Mouse (Mus musculus) neural tube, embryonic 13.5 days (tissue): ENCODE measurements at regions not wholly inside any gene's neighbourhood (a gene's known extent, or its start where the extent isn't known, plus 50 kb on each side); places are given as distances from the start of the nearest gene placed in this dataset.
"Not testable (repeated sequence)": the region's sequence is repeated elsewhere in the genome, so short reads cannot be mapped to it uniquely, and the experiment has no call there.

Experiments
- ATAC-seq: fragments of 200-750 bp; cut with Nextera tagmentation; 2 replicates; pipeline ENCODE4 v1.8.0; 2017; ENCODE audit warnings: low read depth, mild to moderate bottlenecking, moderate TSS enrichment, moderate library complexity
- H3K27ac ChIP-seq: fragments of 300-500 bp; sonication (generic); replicated peaks from 2 replicates; pipeline ENCODE4 v1.5.1; 2015; ENCODE audit warnings: moderate library complexity, mild to moderate bottlenecking, inconsistent platforms
- H3K27me3 ChIP-seq: fragments of 300-500 bp; sonication (generic); 2 replicates; pipeline ENCODE4 v1.6.1; 2015; ENCODE audit warnings: mild to moderate bottlenecking, inconsistent platforms
- H3K36me3 ChIP-seq: fragments of 300-500 bp; sonication (generic); 2 replicates; pipeline ENCODE4 v1.6.1; 2015; ENCODE audit warnings: mild to moderate bottlenecking, inconsistent platforms
- H3K4me1 ChIP-seq: fragments of 300-500 bp; sonication (generic); replicated peaks from 2 replicates; pipeline ENCODE4 v1.6.1; 2015; ENCODE audit warnings: inconsistent platforms
- H3K4me2 ChIP-seq: fragments of 300-500 bp; sonication (generic); 2 replicates; pipeline ENCODE4 v1.6.1; 2015; ENCODE audit warnings: inconsistent platforms, mild to moderate bottlenecking, moderate library complexity
- H3K4me3 ChIP-seq: fragments of 300-500 bp; sonication (generic); 2 replicates; pipeline ENCODE4 v1.5.1; 2015; ENCODE audit warnings: mild to moderate bottlenecking, inconsistent platforms
- H3K9ac ChIP-seq: fragments of 300-500 bp; sonication (generic); 2 replicates; pipeline ENCODE4 v1.6.1; 2015; ENCODE audit warnings: moderate library complexity, mild to moderate bottlenecking, inconsistent platforms
- H3K9me3 ChIP-seq: fragments of 300-500 bp; sonication (generic); 2 replicates; pipeline ENCODE4 v1.6.1; 2016; ENCODE audit warnings: inconsistent platforms
- WGBS: fragments of 180-500 bp; shearing (Covaris S2); methylation state at CpG from one replicate; pipeline ENCODE4 v1.1.7; 2015; 5-methylcytosine and 5-hydroxymethylcytosine counted together

DNA sequence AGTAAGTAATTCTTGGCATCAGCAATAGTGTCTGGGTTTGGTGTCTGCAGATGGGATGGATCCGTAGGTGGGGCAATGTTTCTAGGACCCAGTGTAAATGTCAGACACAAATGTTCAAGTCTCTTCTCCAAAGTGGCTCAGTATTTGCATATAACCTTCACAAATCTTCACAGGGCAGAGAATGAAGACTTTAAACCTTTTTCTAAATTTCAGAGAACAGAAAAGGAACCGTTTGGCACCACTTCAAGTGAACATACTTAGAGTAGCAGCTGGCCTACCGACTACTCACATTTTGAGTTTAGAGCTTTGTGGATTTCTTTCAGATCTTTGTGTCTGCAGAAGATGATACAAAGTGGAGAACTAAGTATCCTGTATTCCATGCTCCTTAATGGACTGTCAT lies 1319.5 kb upstream of the Adam24 start:
- H3K27ac ChIP-seq, result no peak overlapping the region
- no peak overlapping the region for H3K9ac ChIP-seq
- no peaks in the 10 kb centered on the region for H3K9me3 ChIP-seq
- no peak overlapping the region for H3K4me2 ChIP-seq
- no peaks in the 10 kb centered on the region for H3K27me3 ChIP-seq
- WGBS, result 87% methylated on average over 3 of the region's 3 CpGs
- H3K4me1 ChIP-seq, result no peaks in the 10 kb centered on the region
- no peaks in the 10 kb centered on the region for H3K36me3 ChIP-seq
- ATAC-seq, result no peak
- H3K4me3 ChIP-seq, result no peak overlapping the region

DNA sequence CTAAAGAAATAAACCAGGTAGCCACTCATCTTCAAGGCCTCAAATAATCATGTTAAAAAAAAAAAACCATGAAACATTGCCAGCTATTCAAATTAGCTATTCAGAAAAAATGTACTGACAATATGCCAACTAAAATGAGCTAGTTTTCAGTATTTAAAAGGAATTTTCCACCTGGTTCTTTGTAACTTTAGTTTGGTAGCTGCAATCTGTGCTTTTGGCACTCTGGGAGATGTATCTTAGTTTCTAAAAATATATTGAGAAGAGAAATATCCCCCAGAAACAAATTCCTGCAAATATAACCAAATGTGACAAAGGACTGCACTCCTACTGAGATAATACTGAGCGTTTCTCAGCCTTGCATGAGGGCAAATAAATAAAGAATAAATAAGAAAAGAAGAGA lies 1317.8 kb upstream of the Adam24 start:
- Histone ChIP-seq H3K4me2 (no peak overlapping the region), H3K9me3 (no peaks in the 10 kb centered on the region), H3K27me3 (no peaks in the 10 kb centered on the region), H3K4me1 (no peaks in the 10 kb centered on the region), H3K36me3 (no peaks in the 10 kb centered on the region), H3K4me3 (no peak overlapping the region), H3K27ac (no peak overlapping the region), H3K9ac (no peak overlapping the region)
- ATAC-seq, result no peak
- 87% methylated on average over 1 of the region's 1 CpGs for WGBS

DNA sequence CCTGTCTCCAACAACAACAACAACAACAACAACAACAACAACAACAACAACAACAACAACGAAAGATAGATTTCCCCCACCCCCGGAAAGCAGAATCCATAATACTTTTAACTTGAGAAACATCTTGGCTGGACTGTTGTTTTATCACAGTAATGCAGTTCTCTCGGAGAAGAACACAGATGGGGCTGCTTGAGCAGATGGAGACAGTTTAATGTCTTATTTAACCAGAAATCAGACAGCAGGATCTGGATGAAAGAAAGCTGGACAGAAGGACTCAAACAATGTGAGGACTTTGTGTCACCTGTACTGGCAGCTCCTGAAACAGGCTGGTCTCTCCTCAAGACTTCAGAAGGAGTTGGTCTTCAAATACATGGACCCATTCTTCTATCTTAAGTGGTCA lies 1317.0 kb upstream of the Adam24 start:
- H3K27ac ChIP-seq, result no peak overlapping the region
- H3K27me3 ChIP-seq, result no peaks in the 10 kb centered on the region
- no peak for ATAC-seq
- H3K4me2 ChIP-seq, result no peak overlapping the region
- no peaks in the 10 kb centered on the region for H3K4me1 ChIP-seq
- 92% methylated on average over 3 of the region's 3 CpGs for WGBS
- H3K36me3 ChIP-seq, result no peaks in the 10 kb centered on the region
- H3K9ac ChIP-seq, result no peak overlapping the region
- no peak overlapping the region for H3K4me3 ChIP-seq
- no peaks in the 10 kb centered on the region for H3K9me3 ChIP-seq

DNA sequence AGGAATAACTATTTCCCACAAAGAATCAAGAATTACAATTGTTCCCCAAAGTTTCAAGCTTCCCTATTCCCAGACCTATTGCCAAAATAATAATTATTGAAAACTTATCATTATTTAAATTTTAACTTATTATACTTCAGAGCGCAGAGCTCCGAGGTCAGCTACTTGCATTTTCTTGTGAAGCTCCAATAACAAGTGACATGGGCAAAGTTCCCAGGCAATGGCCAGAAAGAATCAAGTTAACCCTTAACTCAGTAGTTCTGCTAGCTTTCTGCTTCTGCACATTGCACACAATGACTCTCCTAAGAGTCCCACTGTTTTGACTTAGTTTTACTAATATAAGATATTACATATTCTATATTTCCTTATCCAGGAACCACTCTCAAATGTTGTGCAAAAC lies 1308.5 kb upstream of the Adam24 start:
- H3K4me2 ChIP-seq, H3K36me3 ChIP-seq, H3K4me3 ChIP-seq, H3K27ac ChIP-seq, H3K9ac ChIP-seq, H3K9me3 ChIP-seq, ATAC-seq, H3K27me3 ChIP-seq, H3K4me1 ChIP-seq: not testable (repeated sequence)
- WGBS, result 86% methylated on average over 2 of the region's 2 CpGs
